Mouse (Mus musculus) common myeloid progenitor, adult 5-6 weeks (primary cell): Measurements from ENCODE around the gene Zfp207. TPM values are rescaled to one million over a fixed set of nuclear protein-coding genes. Genes with fewer than 3 reads are reported as not detected.
"Not testable (repeated sequence)": the region's sequence is repeated elsewhere in the genome, so short reads cannot be mapped to it uniquely, and the experiment has no call there.

Experiments used
- ATAC-seq: replicated peaks from 2 replicates; pipeline ENCODE4 v1.8.0; 2016; ENCODE audit warnings: low read depth, mild to moderate bottlenecking, moderate TSS enrichment, inconsistent platforms; ENCODE audit not compliant: poor library complexity, severe bottlenecking
- total RNA-seq: library from RNA; stranded (forward); fragments of 200-1000, 187-1606 nt; gene quantifications from 2 replicates; pipeline ENCODE4 v1.2.3, GENCODE M21; 2017

The Zfp207 gene
- total RNA-seq, 1 experiment from 2014 or later = 248 TPM

DNA sequence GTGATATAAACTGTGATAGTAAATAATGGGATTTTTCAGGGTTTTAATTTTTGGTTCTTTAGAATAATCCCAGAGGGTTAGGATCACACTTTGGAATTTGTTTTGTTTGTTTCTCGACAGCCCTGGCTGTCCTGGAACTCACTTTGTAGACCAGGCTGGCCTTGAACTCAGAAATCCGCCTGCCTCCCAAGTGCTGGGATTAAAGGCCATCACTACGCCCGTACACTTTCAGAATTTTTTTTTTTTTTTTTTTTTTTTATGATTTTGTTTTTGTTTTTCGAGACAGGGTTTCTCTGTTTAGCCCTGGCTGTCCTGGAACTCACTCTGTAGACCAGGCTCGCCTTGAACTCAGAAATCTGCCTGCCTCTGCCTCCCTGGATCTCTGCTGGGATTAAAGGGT lies 24.8 kb downstream of the Zfp207 start:
- ATAC-seq = not testable (repeated sequence)

DNA sequence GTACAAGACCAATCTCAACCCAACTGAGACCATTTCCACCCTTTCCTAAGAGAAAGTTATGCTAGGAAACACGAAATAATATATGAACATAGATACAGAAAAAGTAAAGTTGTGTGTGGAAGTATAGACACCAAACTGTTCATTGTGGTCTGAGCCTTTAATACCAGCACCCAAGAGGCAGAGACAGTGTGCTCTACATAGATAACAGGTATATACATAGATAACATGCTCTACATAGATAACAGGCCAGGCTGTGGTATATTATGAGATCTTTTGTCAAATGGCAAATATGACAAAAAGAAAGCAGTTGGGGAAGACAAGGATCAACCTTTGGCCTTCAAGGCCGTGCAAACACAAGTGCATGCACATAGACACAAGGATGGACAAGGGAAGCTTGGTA lies 27.3 kb downstream of the Zfp207 start:
- no peak for ATAC-seq

DNA sequence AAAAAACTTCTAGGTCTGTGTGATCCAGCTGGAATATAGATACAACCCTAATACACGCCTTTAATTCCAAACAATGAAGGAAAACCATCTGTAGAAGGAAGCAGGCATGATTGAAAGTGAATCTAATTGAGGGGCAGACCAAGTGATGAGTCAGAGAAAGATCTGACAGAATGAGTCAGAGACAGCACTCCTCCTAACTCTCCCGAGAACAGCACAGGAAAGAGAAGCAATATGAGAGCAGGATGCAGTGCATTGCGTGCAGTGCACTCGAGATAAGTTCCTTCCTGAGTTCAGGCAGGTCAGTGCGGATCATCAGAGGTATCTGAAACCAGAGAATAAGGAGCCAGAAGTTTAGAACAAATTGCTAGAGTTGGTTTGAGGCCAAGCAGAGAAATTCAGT lies 34.0 kb downstream of the Zfp207 start:
- ATAC-seq = no peak

DNA sequence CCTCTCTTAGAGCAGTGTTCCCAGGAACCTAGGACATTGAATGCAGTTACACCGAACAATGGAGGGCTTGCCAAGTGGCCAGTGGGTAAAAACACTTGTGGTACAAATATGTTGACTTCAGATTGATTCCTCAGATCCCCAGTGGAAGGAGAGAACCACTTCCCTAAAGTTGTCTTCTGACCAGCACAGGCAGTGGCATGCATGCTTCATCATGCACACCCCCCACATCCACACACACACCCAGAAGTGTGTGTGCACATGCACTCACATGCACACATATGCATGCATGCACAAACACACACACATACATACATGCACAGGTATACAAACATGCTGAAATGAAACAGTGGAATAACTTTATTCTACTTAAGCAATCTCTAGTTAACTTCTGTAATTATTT lies 36.7 kb downstream of the Zfp207 start:
- no peak for ATAC-seq

DNA sequence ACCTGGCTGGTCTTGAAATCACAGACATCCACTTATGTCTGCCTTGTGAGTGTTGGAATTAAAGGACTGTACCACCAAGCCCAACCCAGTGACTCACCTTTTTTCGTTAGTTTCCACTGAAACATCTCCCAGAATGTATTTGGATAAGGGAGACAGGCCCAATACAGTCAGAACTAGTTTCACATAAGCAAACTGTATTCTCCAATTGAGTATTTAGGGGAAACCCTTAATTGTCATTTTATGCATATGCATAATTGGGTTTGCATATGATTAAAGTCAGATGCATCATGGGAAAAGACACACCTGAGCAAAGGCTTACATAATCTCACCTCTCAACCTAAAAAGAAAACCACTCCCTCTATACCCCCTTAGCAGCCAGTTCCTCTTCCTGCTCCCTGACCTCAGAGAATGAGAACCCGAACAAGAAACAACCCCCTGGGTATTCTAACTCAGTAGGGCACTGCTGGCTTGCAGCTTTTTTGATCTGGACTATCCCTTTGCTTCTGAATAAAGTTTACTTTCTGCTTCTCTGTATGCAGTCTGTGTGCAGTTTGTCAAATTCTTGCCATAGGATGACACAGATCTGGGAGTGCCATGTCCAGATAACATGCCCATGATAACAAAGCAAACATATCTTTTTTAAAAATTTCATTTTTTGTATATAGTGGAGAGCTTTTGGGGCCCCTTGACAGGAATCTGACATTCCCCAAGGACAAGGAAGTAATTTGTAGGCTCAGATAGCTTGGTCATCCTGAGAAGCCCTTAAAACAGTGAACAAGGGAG lies 37.3 kb downstream of the Zfp207 start:
- ATAC-seq = no peak

DNA sequence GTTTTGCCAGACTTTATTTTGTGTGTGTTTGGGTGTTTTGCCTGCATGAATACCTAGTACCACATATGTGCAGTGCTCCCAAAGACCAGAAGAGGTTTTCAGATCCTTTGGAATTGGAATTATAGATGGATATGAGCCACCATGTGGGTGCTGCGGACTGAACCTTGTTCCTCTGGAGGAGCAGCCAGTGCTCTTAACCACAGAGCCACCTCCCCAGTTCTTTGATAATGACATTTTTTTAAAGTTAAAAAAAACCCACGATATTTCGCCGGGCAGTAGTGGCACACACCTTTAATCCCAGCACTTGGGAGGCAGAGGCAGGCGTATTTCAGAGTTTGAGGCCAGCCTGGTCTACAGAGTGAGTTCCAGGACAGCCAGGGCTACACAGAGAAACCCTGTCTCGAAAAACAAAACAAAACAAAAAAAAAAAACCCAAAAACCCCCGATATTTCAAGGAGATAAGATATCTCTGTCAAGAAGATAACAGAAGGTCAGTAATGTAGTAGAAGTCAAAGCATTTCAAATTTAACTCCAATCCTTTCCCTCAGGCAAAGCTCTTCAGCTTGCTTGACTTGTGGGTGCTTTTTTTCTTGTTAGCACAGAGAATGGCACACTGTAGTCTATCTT lies 38.5 kb downstream of the Zfp207 start:
- ATAC-seq = no peak

DNA sequence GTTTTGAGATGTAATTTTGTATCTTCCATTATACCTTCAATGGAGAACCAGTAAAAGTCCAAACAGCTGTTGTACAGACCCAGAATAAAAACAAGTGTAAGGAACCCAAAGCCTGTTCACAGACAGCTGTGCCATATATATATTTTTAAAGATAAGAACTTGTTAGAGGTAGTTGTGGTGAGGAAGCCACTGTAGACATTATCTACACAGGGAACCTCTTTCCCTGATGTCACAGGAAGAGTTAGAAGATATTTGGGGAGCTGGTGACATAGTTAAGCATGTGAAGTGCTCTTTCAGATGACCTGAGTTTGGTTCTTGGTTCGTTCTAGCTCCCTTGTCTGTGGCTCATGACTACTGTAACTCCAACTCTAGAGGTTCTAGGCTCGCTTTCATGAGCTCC lies 41.6 kb downstream of the Zfp207 start:
- no peak for ATAC-seq

DNA sequence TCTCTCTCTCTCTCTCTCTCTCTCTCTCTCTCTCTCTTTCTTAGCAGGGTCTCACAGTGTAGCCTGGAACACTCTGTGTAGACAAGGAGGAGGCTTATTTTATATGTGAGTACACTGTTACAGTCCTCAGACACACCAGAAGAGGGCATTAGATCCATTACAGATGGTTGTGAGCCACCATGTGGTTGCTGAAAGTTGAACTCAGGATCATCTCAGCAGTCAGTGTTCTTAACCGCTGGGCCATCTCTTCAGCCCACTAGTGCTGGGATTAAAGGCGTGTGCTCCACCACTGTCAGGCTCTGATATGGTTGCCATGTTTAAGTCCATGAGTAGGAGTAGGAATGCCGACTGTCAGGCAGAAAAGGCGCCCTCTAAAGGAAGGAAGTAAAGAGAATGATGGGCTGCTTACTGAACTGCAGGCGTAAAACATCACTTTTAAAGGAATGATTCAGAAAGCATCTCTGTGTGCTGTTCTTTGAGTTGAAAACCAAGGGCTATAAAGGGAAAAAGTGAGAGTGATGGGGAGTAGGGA lies 42.2 kb downstream of the Zfp207 start:
- no peak for ATAC-seq

DNA sequence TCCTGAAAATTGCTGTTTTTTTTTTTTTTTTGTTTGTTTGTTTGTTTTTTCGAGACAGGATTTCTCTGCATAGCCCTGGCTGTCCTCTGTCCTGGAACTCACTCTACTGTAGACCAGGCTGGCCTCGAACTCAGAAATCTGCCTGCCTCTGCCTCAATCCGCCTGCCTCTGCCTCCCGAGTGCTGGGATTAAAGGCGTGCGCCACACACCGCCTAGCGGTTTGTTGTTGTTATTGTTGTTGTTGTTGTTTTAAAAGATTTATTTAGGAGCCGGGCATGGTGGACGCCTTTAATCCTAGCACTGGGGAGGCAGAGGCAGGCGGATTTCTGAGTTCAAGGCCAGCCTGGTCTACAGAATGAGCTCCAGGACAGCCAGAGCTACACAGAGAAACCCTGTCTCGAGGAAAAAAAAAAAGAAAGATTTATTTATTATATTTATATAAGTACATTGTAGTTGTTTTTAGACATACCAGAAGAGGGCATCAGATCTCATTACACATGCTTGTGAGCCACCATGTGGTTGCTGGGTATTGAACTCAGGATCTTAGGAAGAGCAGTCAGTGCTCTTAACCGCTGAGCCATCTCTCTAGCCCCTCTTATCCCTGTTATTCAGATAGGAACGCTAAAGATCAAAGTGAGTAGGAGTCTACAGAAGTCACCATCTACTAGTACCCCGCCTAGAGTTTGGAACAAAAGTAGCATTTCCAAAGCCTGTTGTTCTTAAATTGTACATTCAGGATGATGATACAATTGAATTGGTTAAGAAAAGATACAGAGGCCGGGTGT lies 43.1 kb downstream of the Zfp207 start:
- not testable (repeated sequence) for ATAC-seq

DNA sequence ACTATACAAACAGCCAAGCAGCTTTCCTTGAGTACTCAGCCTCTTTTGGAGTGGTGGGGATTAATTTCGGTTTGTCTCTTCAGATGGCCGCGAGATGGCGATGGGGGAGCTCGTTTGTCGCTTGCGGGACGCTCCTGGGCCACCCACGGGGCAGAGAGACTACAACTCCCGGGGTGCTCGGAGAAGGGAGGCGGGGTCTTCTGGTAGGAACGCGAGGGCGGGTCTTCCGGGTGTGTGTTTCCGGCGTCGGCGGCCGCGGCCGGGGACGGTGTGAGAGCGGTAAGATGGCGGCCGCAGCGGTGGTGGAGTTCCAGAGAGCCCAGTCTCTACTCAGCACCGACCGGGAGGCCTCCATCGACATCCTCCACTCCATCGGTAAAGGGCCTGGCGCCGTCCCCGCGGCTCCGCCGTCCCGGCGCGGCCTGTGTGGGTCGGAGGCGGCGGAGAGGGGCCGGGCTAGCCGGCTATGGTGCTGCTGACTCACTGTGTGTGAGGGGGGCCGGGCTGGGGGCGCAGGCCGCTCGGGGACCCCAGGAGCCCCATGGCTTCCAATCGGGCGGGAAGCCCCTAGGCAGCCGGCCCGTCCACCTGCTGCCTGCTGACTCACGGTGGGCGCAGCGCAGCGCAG lies 45.4 kb downstream of the Zfp207 start, which contains the start of gene Psmd11:
Gene Psmd11, plus strand, starts transcription at position 235 of the 628 bp plus-strand sequence.
- ATAC-seq = peak; percentile 97

DNA sequence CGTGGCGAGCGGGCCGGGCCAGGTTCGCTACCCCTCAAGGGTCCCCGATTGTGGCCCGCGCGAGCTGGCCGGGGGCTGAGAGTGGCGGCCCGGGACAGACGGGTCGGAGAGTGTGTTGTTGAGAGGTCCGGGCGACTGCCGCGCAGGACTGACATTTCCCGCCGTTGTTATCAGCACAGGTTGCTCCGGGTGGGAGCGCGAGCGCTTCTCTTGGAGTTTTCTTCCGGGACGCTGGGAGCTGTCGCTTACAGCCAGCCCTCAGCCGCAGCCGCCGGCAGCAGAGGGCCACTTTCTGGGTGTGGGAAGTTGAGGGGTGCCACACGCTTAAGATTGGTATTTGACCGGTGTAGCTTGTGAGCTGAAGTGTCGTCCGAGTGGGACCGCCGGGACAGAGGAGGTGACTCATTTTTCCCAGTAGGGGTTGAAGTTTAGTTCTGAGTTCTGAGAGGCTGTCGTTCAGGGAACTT lies 46.0 kb downstream of the Zfp207 start:
- peak; percentile 34; the same call in 1 of the 2 replicates for ATAC-seq

DNA sequence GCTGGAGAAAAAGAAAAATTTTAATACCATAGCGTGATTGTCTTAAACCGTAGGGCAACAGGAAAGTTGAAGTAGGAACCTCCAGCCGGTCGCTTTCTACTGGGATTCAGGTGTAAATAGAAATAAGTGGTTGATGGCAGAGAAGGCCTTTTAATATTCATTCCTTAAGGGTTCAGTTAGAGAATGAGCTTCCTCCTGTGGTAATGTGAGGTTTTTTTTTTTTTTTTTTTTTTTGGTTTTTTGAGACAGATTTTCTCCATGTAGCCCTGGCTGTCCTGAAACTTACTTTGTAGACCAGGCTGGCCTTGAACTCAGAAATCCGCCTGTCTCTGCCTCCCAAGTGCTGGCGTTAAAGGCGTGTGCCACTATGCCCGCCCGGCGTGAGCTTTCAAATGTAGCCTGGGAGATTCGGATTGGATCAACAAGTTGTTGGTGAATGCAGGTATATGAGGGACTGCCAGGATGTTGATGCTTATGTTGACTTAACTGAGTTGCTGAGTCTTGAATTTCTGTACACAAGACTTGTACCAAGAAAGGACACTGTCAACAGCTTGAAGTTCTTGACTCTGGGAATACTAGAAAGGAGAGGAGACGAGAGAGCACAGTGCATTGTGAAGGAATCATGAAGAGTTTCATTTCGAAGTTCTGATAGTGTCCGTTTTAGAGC lies 46.6 kb downstream of the Zfp207 start:
- no peak for ATAC-seq

DNA sequence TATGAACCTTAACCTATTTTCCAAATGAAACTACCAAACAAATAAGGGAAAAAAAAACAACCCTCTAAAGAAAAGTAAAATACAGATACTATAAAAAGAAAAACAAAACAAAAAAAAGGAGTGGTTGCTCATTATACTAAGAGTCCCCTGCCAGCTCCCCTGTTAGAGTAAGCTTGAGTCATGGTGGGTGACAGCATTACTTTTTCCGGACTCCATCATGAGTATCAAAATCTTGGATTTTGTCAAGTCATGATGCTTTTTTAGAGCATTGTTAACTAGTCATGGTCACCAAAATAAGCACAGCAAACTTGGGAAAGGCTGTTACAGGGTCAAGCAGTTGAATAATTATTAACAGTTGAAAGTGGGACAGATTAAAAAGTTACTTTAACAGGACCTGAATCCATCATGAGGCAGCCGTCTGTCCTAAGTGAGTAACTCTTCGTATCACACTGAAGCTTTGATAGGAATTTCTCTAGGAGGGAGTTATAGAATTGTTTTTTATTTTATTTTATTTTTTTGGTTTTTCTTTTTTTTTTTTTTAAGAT lies 47.4 kb downstream of the Zfp207 start:
- ATAC-seq = no peak

DNA sequence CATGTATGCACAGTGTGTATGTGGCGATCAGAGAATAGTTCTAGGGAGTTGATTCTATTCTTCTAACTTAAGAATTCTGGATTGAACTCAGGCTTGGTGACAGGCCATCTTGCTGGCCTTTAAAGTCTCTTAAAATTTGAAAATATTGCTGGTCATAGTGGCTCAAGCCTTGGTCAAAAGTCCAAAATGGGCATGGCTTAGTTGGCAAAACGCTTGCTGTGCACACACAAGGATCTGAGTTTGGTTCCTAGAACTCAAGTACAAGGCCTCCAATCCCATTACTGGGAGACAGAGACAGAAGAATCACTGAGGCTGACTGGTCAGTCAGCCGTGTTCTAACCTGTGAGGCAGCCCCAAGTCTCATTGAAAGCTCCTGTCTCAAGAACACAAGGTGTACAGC lies 63.8 kb downstream of the Zfp207 start:
- ATAC-seq = no peak

DNA sequence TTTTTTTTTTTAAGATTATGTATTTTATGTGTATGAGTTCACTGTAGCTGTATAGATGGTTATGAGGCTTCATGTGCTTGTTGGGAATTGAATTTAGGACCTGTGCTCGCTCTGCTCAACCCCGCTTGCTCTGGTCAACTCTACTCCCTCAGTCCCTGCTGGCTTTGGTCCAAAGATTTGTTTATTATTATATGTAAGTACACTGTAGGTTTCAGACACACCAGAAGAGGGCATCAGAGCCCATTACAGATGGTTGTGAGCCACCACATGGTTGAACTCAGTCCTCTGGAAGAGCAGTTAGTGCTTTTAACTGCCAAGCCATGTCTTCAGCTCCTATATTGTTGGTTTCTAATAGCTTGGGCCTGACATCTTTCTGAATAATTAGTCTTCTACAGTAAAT lies 66.8 kb downstream of the Zfp207 start:
- no peak for ATAC-seq

DNA sequence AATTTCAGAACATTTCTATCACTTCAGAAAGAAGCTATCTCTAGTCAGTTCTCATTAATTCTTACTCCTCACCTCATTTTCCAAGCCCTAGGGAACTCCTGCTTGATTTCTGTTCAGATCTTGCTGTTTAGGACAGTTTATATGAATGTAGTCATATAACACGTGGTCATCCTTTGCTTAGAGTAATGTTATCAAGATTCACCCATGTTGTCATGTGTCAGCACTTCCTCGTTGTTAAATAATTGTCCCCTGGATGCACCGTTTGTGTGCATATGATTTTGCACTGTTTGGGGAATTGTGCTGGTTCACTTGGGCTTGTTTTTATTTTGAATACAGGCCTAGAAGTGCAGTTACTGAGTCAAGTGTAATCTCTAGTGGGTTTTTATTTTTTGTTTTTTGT lies 69.2 kb downstream of the Zfp207 start:
- ATAC-seq = no peak

DNA sequence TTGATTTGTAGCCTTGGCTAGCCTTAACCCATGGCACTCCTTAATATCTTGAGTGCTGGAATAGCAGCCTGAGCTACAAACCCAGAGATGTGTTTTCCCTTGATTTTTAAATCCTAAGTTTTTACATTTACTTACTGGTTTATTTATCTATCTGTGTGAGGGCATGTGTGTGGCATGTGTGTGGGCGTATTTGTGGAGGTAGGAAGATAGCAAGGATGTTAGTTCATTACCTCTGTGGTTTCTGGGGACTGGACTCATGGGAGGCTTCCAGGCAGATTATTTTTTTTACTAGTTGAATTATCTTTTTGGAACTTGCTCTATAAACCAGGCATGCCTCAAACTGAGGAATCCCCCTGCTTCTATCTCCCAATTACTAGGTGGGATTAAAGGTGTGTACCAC lies 70.1 kb downstream of the Zfp207 start:
- ATAC-seq = no peak
